Mouse (Mus musculus) heart, embryonic 10.5 days (tissue): ENCODE measurements around the gene Bmp2. TPM values are rescaled to one million over a fixed set of nuclear protein-coding genes. Genes with fewer than 3 reads are reported as not detected.

ENCODE experiments used
- DNase-seq: peaks from one replicate; pipeline ENCODE4 v3.0.0-alpha.2; 2017; ENCODE audit warnings: low spot score
- H3K27ac ChIP-seq: fragments of 300-500 bp; sonication (generic); 2 replicates; pipeline ENCODE4 v1.5.1; 2016; ENCODE audit warnings: mild to moderate bottlenecking
- H3K27me3 ChIP-seq: fragments of 300-500 bp; sonication (generic); 2 replicates; pipeline ENCODE4 v1.6.1; 2016; ENCODE audit warnings: mild to moderate bottlenecking; ENCODE audit not compliant: poor library complexity, insufficient read depth, severe bottlenecking
- H3K36me3 ChIP-seq: fragments of 300-500 bp; sonication (generic); 2 replicates; pipeline ENCODE4 v1.6.1; 2016; ENCODE audit warnings: mild to moderate bottlenecking, moderate library complexity
- H3K4me1 ChIP-seq: fragments of 300-500 bp; sonication (generic); 2 replicates; pipeline ENCODE4 v1.6.1; 2016; ENCODE audit warnings: mild to moderate bottlenecking
- H3K4me3 ChIP-seq: fragments of 300-500 bp; sonication (generic); 2 replicates; pipeline ENCODE4 v1.5.1; 2016; ENCODE audit warnings: mild to moderate bottlenecking, moderate library complexity
- H3K9me3 ChIP-seq: fragments of 300-500 bp; sonication (generic); 2 replicates; pipeline ENCODE4 v1.6.1; 2016; ENCODE audit warnings: mild to moderate bottlenecking, moderate library complexity
- WGBS: fragments of 180-500 bp; shearing (Covaris S2); methylation state at CpG from one replicate; pipeline ENCODE4 v1.1.7; 2016; 5-methylcytosine and 5-hydroxymethylcytosine counted together
- polyA plus RNA-seq: library from polyadenylated mRNA; unstranded; fragments of >200 nt; fragmentation: Nextera tagmentation; extraction: Ambion mirVana; gene quantifications from 2 replicates; pipeline ENCODE4 v1.2.1, GENCODE M21; 2016

Gene Bmp2
- polyA plus RNA-seq, 1 experiment from 2014 or later, result 24.5 TPM

- Histone ChIP-seq H3K4me3 (no peak overlapping the region), H3K27me3 (no peaks in the 10 kb centered on the region), H3K36me3 (no peaks in the 10 kb centered on the region), H3K27ac (no peak overlapping the region), H3K4me1 (no peaks in the 10 kb centered on the region), H3K9me3 (no peaks in the 10 kb centered on the region)
- DNase-seq, result no peak
- WGBS, result 82% methylated on average over 9 of the region's 9 CpGs
Observed at GRCm38 (mm10) chr2:133535481-133535880, 16.5 kb upstream of the Bmp2 start.

GRCm38 (mm10) chr2:133536812-133537211 is 15.1 kb upstream of the Bmp2 start:
- H3K27me3 ChIP-seq, result no peaks in the 10 kb centered on the region
- H3K36me3 ChIP-seq, result no peaks in the 10 kb centered on the region
- H3K4me1 ChIP-seq, result no peaks in the 10 kb centered on the region
- no peak overlapping the region for H3K4me3 ChIP-seq
- 70% methylated on average over 7 of the region's 7 CpGs for WGBS
- no peaks in the 10 kb centered on the region for H3K9me3 ChIP-seq
- DNase-seq, result no peak
- H3K27ac ChIP-seq, result no peak overlapping the region

GRCm38 (mm10) chr2:133540702-133541101 is 11.3 kb upstream of the Bmp2 start:
- no peak overlapping the region for H3K4me3 ChIP-seq
- WGBS, result 89% methylated on average over 1 of the region's 1 CpGs
- DNase-seq, result no peak
- H3K27me3 ChIP-seq, result no peaks in the 10 kb centered on the region
- no peak overlapping the region for H3K27ac ChIP-seq
- H3K4me1 ChIP-seq, result no peaks in the 10 kb centered on the region
- no peaks in the 10 kb centered on the region for H3K36me3 ChIP-seq
- no peaks in the 10 kb centered on the region for H3K9me3 ChIP-seq

- no peak overlapping the region for H3K27ac ChIP-seq
- H3K9me3 ChIP-seq, result no peaks in the 10 kb centered on the region
- peaks cover 17% of the 10 kb centered on the region for H3K4me1 ChIP-seq
- no peak for DNase-seq
- H3K27me3 ChIP-seq, result peaks cover 46% of the 10 kb centered on the region
- H3K4me3 ChIP-seq, result no peak overlapping the region
- H3K36me3 ChIP-seq, result no peaks in the 10 kb centered on the region
- WGBS, result 24% methylated on average over 4 of the region's 4 CpGs
Observed at GRCm38 (mm10) chr2:133550238-133550682, 1.7 kb upstream of the Bmp2 start.

GRCm38 (mm10) chr2:133552842-133553465 is 995 bp downstream of the Bmp2 start:
- under 1% methylated on average over 48 of the region's 48 CpGs for WGBS
- H3K36me3 ChIP-seq, result no peaks in the 10 kb centered on the region
- peak; percentile 78 for DNase-seq
- H3K27ac ChIP-seq, result peak overlapping the region; percentile 84
- H3K4me1 ChIP-seq, result peaks cover 17% of the 10 kb centered on the region
- H3K27me3 ChIP-seq, result peaks cover 54% of the 10 kb centered on the region
- no peaks in the 10 kb centered on the region for H3K9me3 ChIP-seq
- peak overlapping the region; percentile 66 for H3K4me3 ChIP-seq

- peaks cover 54% of the 10 kb centered on the region for H3K27me3 ChIP-seq
Observed at GRCm38 (mm10) chr2:133553911-133554285, 1.9 kb downstream of the Bmp2 start.

GRCm38 (mm10) chr2:133554286-133555021 is 2.5 kb downstream of the Bmp2 start:
- peak overlapping the region; percentile 66 for H3K4me3 ChIP-seq
- under 1% methylated on average over 55 of the region's 55 CpGs for WGBS
- peaks cover 17% of the 10 kb centered on the region for H3K4me1 ChIP-seq
- H3K36me3 ChIP-seq, result no peaks in the 10 kb centered on the region
- peak; percentile 88 for DNase-seq
- H3K9me3 ChIP-seq, result no peaks in the 10 kb centered on the region
- H3K27ac ChIP-seq, result peak overlapping the region; percentile 78
- H3K27me3 ChIP-seq, result peaks cover 54% of the 10 kb centered on the region

More at GRCm38 (mm10) chr2:133553911-133554285, 1.9 kb downstream of the Bmp2 start:
- Histone ChIP-seq H3K9me3 (no peaks in the 10 kb centered on the region), H3K36me3 (no peaks in the 10 kb centered on the region), H3K4me3 (peak overlapping the region; percentile 66), H3K4me1 (peaks cover 17% of the 10 kb centered on the region), H3K27ac (peak overlapping the region; percentile 78; the same call in 1 of the 2 replicates)
- DNase-seq, result no peak
- WGBS, result 18% methylated on average over 9 of the region's 9 CpGs

- DNase-seq, result no peak
- Histone ChIP-seq H3K27ac (no peak overlapping the region), H3K4me1 (peaks cover 4% of the 10 kb centered on the region; the same call in 1 of the 2 replicates), H3K9me3 (no peaks in the 10 kb centered on the region), H3K36me3 (peaks cover 4% of the 10 kb centered on the region; the same call in 1 of the 2 replicates), H3K27me3 (no peaks in the 10 kb centered on the region), H3K4me3 (no peak overlapping the region)
- WGBS, result 70% methylated on average over 10 of the region's 10 CpGs
Observed at GRCm38 (mm10) chr2:133564248-133564886, 12.4 kb downstream of the Bmp2 start.

- 84% methylated on average over 5 of the region's 5 CpGs for WGBS
- no peak overlapping the region for H3K27ac ChIP-seq
- H3K4me1 ChIP-seq, result peaks cover 4% of the 10 kb centered on the region; the same call in 1 of the 2 replicates
- DNase-seq, result no peak
- no peak overlapping the region for H3K4me3 ChIP-seq
- H3K27me3 ChIP-seq, result no peaks in the 10 kb centered on the region
- no peaks in the 10 kb centered on the region for H3K9me3 ChIP-seq
- peaks cover 4% of the 10 kb centered on the region; the same call in 1 of the 2 replicates for H3K36me3 ChIP-seq
Observed at GRCm38 (mm10) chr2:133565424-133565823, 13.5 kb downstream of the Bmp2 start.

- no peaks in the 10 kb centered on the region for H3K27me3 ChIP-seq
- no peak for DNase-seq
- H3K36me3 ChIP-seq, result peaks cover 1% of the 10 kb centered on the region; the same call in 1 of the 2 replicates
- H3K4me1 ChIP-seq, result peaks cover 4% of the 10 kb centered on the region; the same call in 1 of the 2 replicates
- 70% methylated on average over 14 of the region's 14 CpGs for WGBS
- no peak overlapping the region for H3K4me3 ChIP-seq
- H3K27ac ChIP-seq, result no peak overlapping the region
- H3K9me3 ChIP-seq, result no peaks in the 10 kb centered on the region
Observed at GRCm38 (mm10) chr2:133565995-133566710, 14.2 kb downstream of the Bmp2 start.

GRCm38 (mm10) chr2:133591562-133592255 is 39.8 kb downstream of the Bmp2 start:
- H3K9me3 ChIP-seq, result no peaks in the 10 kb centered on the region
- H3K4me1 ChIP-seq, result peaks cover 15% of the 10 kb centered on the region
- no peaks in the 10 kb centered on the region for H3K36me3 ChIP-seq
- no peak for DNase-seq
- WGBS, result 33% methylated on average over 12 of the region's 12 CpGs
- no peaks in the 10 kb centered on the region for H3K27me3 ChIP-seq
- no peak overlapping the region for H3K4me3 ChIP-seq
- no peak overlapping the region for H3K27ac ChIP-seq
